Mouse (Mus musculus) thymus, adult 18-20 months (tissue): ENCODE measurements around the gene Fam24a.

Source experiments
- DNase-seq, 2 experiments: peaks; one replicate each; pipeline ENCODE4 v3.0.0; 2022; ENCODE audit warnings: mixed read lengths in 2 of 2

Fam24a gene

GRCm38 (mm10) chr7:131333564-131333963 is at the start of gene Fam24a:
TSS of gene Fam24a (plus strand) at chr7:131333864.
- DNase-seq: no peak

- no peak for DNase-seq
Observed at GRCm38 (mm10) chr7:131297151-131297550, 36.5 kb upstream of the Fam24a start.

- DNase-seq: no peak
Observed at GRCm38 (mm10) chr7:131303340-131303739, 30.3 kb upstream of the Fam24a start.

GRCm38 (mm10) chr7:131306733-131307132 is 26.9 kb upstream of the Fam24a start:
- no peak for DNase-seq

GRCm38 (mm10) chr7:131314493-131314892 is 19.2 kb upstream of the Fam24a start:
- DNase-seq: no peak

- DNase-seq: no peak
Observed at GRCm38 (mm10) chr7:131317587-131317986, 16.1 kb upstream of the Fam24a start.

- DNase-seq: no peak
Observed at GRCm38 (mm10) chr7:131318340-131318739, 15.3 kb upstream of the Fam24a start.

- no peak for DNase-seq
Observed at GRCm38 (mm10) chr7:131322192-131322591, 11.5 kb upstream of the Fam24a start, which contains the start of gene Cuzd1. TSS of gene Cuzd1 (minus strand) at chr7:131322292.

- no peak for DNase-seq
Observed at GRCm38 (mm10) chr7:131327054-131327453, 6.6 kb upstream of the Fam24a start.

GRCm38 (mm10) chr7:131329416-131329815 is 4.2 kb upstream of the Fam24a start, which contains the start of gene Fam24b:
TSS of gene Fam24b (minus strand) at chr7:131329516.
- no peak for DNase-seq

GRCm38 (mm10) chr7:131331688-131332087 is 2.0 kb upstream of the Fam24a start:
- no peak for DNase-seq

- DNase-seq: no peak
Observed at GRCm38 (mm10) chr7:131337502-131338068, 3.9 kb downstream of the Fam24a start.

GRCm38 (mm10) chr7:131345856-131346541 is 12.3 kb downstream of the Fam24a start:
- DNase-seq: no peak

GRCm38 (mm10) chr7:131356105-131356504 is 22.4 kb downstream of the Fam24a start:
- DNase-seq: no peak

- no peak for DNase-seq
Observed at GRCm38 (mm10) chr7:131362269-131362614, 28.6 kb downstream of the Fam24a start.

- peak; percentile 76 to 83 for DNase-seq
Observed at GRCm38 (mm10) chr7:131362615-131363300, 29.1 kb downstream of the Fam24a start, which contains the start of gene 2310057M21Rik. TSS of gene 2310057M21Rik (minus strand) at chr7:131362759.

- DNase-seq: no peak
Observed at GRCm38 (mm10) chr7:131364131-131364530, 30.5 kb downstream of the Fam24a start.

- peak; percentile 74 to 75 for DNase-seq
Observed at GRCm38 (mm10) chr7:131370648-131371469, 37.2 kb downstream of the Fam24a start, which contains the start of gene Pstk. TSS of gene Pstk (plus strand) at chr7:131371141.

GRCm38 (mm10) chr7:131371470-131371860 is 37.8 kb downstream of the Fam24a start:
- DNase-seq: no peak

GRCm38 (mm10) chr7:131371880-131372651 is 38.4 kb downstream of the Fam24a start:
- no peak for DNase-seq
